Mouse (Mus musculus): Measurements from ENCODE around the gene Naa20. TPM values are rescaled to one million over a fixed set of nuclear protein-coding genes. Genes with fewer than 3 reads are reported as not detected.
A peak's percentile ranks its signal among the peaks of the same experiment; 100 is the strongest.
"Not testable (repeated sequence)": the region's sequence is repeated elsewhere in the genome, so short reads cannot be mapped to it uniquely, and the experiment has no call there.

The Naa20 gene
- total RNA-seq, 2 experiments from 2014 or later: 9.2 to 11.8 TPM

DNA sequence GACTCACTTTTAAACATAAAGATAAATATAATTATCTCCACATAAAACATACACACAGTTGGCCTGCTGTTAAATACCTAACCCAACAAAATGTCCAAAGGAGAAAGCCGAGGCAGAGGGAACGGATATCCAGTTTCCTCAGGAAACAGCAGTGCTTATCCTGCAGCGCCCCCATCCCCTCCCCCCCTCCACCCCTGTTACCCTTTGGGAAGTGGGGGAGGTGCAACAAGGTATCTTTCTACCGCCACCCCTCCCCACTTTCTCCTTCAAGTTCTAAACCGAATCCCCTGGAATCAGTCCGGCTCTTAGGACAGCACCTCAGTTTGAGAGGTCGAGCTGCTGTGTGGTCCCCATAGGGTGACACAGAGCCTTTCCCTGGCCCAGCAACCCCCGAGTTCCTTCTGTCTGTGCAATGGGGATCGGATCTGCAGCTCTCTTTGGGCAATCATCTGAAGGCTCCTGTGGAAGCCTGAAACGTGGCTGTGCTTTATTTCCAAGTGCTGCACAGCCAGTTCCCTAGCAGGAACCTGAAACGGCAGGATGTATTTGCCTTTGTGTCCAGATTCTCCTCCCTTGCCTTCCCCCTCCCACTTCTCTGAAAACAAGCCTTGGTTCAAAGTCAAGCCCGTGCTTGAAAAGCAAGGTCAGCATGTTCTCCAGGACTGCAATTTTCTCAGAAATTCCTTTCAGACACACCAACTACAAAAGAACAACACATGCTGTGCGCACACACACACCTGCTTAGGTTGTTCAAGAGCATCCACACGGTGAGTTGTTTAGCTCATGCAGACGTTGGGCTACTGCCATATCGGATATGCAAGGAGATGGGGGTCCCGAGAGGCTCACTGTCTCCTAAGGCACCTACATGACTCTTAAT is 17.6 kb upstream of the Naa20 start:
- no peak for ATAC-seq (replicated peaks; ENCODE audit: low FRiP score, poor library complexity, severe bottlenecking)

GRCm38 (mm10) chr2:145884913-145885785 is 16.8 kb upstream of the Naa20 start:
- no peak for ATAC-seq (replicated peaks; ENCODE audit: low FRiP score, poor library complexity, severe bottlenecking)

DNA sequence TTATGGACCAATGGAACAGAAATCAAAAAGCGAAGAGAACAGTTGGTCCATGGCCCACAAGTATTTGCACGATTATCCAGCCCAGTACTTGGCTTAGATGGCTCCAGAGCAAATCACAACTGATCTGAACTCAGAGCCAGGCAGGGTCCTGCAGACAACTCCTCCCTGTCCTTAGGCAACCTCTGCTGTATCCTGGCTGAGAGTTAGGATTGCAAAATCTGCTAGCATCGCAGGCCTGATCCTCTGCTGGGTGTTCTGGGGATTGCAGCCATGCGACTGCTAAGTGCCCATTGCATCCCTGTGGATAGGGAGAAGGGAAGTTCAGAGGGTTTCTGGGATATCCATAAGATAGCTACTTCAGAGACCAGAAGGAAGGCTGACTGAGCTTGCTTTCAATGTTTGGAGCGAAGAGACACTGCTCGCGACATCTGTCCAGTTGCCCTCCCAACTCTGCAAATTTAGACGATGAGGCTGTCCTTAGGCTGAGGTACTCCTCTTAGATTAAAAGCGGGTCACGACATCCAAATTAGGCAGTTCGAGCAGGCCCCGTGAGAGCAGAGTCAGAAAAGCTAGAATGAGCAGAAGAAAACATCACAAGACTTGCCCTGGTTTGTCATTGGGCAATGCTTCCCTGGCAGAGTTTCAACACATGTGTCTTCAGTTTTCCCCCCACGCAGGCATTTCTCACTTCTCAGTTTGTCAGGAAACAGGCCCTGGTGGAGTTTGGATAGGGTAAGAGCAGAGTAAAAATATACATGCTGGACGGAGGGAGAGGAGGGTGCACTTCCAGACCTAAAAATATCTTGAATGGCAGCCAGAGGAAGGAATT is 13.7 kb upstream of the Naa20 start:
- no peak for ATAC-seq (replicated peaks; ENCODE audit: low FRiP score, poor library complexity, severe bottlenecking)

- ATAC-seq (replicated peaks; ENCODE audit: low FRiP score, poor library complexity, severe bottlenecking): no peak
These were observed 13.0 kb upstream of the Naa20 start for GRCm38 (mm10) chr2:145888766-145889480.

- no peak for ATAC-seq (replicated peaks; ENCODE audit: low FRiP score, poor library complexity, severe bottlenecking)
These were observed 11.3 kb upstream of the Naa20 start for GRCm38 (mm10) chr2:145890571-145890970.

DNA sequence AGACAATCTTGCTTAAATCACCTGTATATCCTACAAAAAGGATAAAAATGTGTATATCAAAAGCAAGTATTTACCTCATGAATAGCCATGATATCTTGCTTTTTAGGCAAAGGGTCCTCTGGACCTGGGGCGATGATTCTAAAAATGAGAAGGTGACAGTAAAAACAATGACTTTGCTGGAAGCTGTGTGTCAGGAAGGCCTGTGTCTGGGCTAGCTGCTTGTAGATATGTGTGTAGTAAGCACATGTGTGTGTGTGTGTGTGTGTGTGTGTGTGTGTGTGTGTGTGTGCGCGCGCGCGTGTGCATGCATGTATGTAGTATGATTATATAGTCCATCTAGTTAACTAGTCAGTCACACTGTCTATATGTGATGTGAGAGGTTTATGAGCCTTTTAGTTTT is 8.1 kb upstream of the Naa20 start:
- no peak for ATAC-seq (replicated peaks; ENCODE audit: low FRiP score, poor library complexity, severe bottlenecking)

- ATAC-seq (replicated peaks; ENCODE audit: low FRiP score, poor library complexity, severe bottlenecking): no peak
These were observed 3.8 kb upstream of the Naa20 start for GRCm38 (mm10) chr2:145898106-145898505.

DNA sequence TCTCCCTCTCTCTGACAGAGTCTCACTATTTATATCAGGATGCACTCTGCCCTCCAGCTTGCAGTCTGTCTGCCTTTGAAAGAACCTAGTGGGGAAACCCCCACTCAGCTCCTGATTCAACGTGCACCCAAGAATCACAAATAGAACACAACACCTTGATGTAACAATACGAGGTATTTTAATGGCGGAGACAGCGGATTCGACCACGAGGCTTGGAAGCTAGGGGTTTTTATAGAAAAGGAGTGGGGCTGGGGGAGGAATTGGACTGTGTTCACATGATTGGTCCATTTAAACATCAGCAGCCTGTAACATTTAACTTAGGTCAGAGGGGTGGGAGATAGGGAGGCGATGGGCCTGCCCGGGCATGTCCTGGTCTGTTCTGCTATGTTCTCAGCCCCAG is 1.6 kb upstream of the Naa20 start:
- ATAC-seq (replicated peaks; ENCODE audit: low FRiP score, poor library complexity, severe bottlenecking): not testable (repeated sequence)

- peak; percentile 97 for ATAC-seq (replicated peaks; ENCODE audit: low FRiP score, poor library complexity, severe bottlenecking)
These were observed 1.4 kb downstream of the Naa20 start for GRCm38 (mm10) chr2:145903061-145903901.

- no peak for ATAC-seq (replicated peaks; ENCODE audit: low FRiP score, poor library complexity, severe bottlenecking)
These were observed 2.2 kb downstream of the Naa20 start for GRCm38 (mm10) chr2:145903983-145904616.

DNA sequence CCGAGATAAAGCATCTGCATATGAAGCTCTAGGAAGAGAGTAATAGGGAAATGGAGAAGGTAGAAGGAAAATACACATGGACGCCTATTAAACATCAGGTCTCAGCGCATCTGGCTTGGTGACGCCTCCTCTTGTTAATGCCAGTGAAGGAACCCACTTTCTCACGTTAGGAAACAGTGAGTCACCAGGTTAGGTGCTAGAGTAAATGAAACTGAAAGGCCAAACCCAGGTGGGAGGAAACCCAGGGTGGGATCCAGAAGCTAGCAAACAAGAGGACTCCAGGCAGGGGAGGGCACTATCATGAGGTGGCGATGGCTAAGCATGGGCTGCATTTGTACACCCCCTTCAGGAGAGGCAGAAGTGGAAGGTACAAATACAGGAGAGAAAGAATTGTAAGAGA is 3.3 kb downstream of the Naa20 start:
- no peak for ATAC-seq (replicated peaks; ENCODE audit: low FRiP score, poor library complexity, severe bottlenecking)

- not testable (repeated sequence) for ATAC-seq (replicated peaks; ENCODE audit: low FRiP score, poor library complexity, severe bottlenecking)
These were observed 4.0 kb downstream of the Naa20 start for GRCm38 (mm10) chr2:145905884-145906283.

- ATAC-seq (replicated peaks; ENCODE audit: low FRiP score, poor library complexity, severe bottlenecking): no peak
These were observed 19.2 kb downstream of the Naa20 start for GRCm38 (mm10) chr2:145920941-145921650.

DNA sequence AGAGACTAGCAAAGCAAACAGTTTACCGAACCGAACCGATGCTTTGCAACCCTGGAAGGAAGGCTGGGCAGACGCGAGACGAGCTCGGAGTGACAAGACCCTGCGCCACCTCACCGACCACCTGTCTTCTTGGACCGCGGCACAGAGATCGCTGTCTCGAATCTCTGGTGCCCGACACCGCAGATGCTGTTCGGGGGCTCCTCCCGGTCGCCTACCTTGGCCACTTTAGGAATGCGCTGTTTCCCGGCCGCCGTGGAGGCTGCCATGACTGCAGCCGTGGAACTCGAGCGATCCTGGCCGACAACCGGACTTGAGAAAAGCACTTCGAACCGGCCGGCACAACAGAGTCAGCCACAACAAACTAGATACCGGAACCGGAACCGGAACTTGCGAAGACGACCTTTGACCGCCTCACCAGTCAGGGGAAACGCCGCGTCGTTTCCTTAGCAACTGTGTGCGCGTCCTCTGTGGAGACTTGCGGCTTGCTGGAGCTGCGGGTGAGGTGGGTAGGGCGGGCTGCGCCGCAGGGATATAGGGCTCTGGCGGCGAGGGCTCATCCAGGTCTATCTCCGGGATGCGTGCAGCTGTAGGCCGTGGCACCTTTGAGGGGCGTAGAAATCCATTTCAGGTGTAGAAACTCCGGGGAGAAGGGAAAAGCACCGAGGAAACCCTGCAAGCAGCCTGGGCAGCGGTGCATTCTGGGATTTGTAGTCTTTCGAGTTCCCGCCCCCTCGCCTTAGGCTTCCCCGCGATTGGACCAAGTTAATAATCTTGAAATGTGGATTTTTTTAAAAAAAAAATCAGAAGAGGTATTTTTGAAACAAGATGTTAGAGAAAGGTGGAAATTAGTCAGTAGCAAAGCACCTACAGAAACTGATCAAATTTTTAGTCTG is 32.7 kb downstream of the Naa20 start, which contains the start of the genes Cfap61 and Crnkl1:
TSS of gene Cfap61 (plus strand) at position 446 of the 893 bp plus-strand sequence.
TSS of gene Crnkl1 (minus strand) at position 676 of the 893 bp plus-strand sequence.
- peak; percentile 98 for ATAC-seq (replicated peaks; ENCODE audit: low FRiP score, poor library complexity, severe bottlenecking)

DNA sequence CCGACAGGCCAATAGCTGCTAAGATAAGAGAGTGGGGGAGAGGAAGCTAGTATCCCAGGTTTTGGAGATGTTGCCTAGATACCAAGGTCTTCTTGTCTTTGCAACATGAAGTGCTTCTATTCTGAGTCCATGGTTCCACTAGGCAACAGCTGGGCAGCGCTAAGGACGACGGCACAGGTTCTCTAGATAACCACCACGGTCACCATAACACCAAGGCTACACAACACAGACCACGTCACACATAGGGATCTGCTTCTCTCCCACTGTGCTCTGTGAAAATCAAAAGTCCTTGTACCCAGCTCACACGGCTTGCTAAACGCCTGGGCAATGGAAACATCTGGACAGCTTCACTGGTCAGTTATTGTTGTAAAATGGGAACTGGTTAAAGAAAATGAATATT is 35.1 kb downstream of the Naa20 start:
- no peak for ATAC-seq (replicated peaks; ENCODE audit: low FRiP score, poor library complexity, severe bottlenecking)

- ATAC-seq (replicated peaks; ENCODE audit: low FRiP score, poor library complexity, severe bottlenecking): no peak
These were observed 39.5 kb downstream of the Naa20 start for GRCm38 (mm10) chr2:145941403-145941802.
